Mouse (Mus musculus) kidney, adult 2 months (tissue): Measurements from ENCODE around the gene Mapk10.

Source experiments
- CTCF ChIP-seq: fragments of 200-500 bp; conservative IDR thresholded peaks from 2 replicates; pipeline ENCODE4 v1.5.1; 2011; ENCODE audit warnings: low read depth, mild to moderate bottlenecking, control low read depth, low read length, moderate library complexity, mixed read lengths; ENCODE audit not compliant: insufficient read depth, insufficient read length
- POLR2A ChIP-seq: fragments of 200-500 bp; IDR thresholded peaks from one replicate; pipeline ENCODE4 v1.6.1; 2011; ENCODE audit warnings: low read depth, low read length, control low read depth

- TF ChIP-seq CTCF (no peak), POLR2A (no peak)
These were observed 173.4 kb downstream of the Mapk10 start for GRCm38 (mm10) chr5:103037752-103038151.
